Mouse (Mus musculus): ENCODE results near the gene Cldn14. TPM values are rescaled to one million over a fixed set of nuclear protein-coding genes. Genes with fewer than 3 reads are reported as not detected.

The Cldn14 gene
- total RNA-seq, 1 experiment: 0.36 TPM

- in situ Hi-C loops (cut with MboI; ENCODE audit: low sequenced_read_pairs in 2 of 2, unreplicated experiment in 2 of 2): no loop called here
- Histone ChIP-seq H3K36me3 (ENCODE audit: control insufficient read depth, insufficient read depth, low read length, poor library complexity, severe bottlenecking) (no peaks in the 10 kb centered on the region), H3K27ac (ENCODE audit: insufficient read depth, low read depth, low read length, poor library complexity, severe bottlenecking) (peak overlapping the region; percentile 65; the same call in 1 of the 2 replicates), H3K4me3 (ENCODE audit: insufficient read depth in 1 of 2, low read depth in 1 of 2, low read length in 2 of 2, poor library complexity in 1 of 2, severe bottlenecking in 1 of 2) (peak overlapping the region; percentile 15 to 71), H3K9me3 (ENCODE audit: control insufficient read depth, insufficient read depth, low read depth, low read length) (no peaks in the 10 kb centered on the region), H3K9ac (ENCODE audit: insufficient read depth, low read depth, low read length, poor library complexity, severe bottlenecking) (peak overlapping the region; percentile 73), H3K4me1 (ENCODE audit: control insufficient read depth in 2 of 2, insufficient read depth in 2 of 2, low read length in 2 of 2, poor library complexity in 1 of 2) (peaks cover 25 to 27% of the 10 kb centered on the region in 2 experiments)
- TF ChIP-seq ZNF384 (IDR thresholded peaks at IDR 0.05; ENCODE audit: low read depth, low read length) (peak; percentile 84), HCFC1 (IDR thresholded peaks at IDR 0.05; ENCODE audit: borderline replicate concordance, insufficient read depth, low read length) (no peak)
- DNase-seq (ENCODE audit: low read depth, low spot score): no peak
These were observed 2.6 kb upstream of the Cldn14 start for GRCm38 (mm10) chr16:94011224-94011623.

GRCm38 (mm10) chr16:94010633-94011032 lies 2.0 kb upstream of the Cldn14 start:
- Histone ChIP-seq H3K4me1 (ENCODE audit: control insufficient read depth in 2 of 2, insufficient read depth in 2 of 2, low read length in 2 of 2, poor library complexity in 1 of 2) (peaks cover 25 to 26% of the 10 kb centered on the region in 2 experiments), H3K9me3 (ENCODE audit: control insufficient read depth, insufficient read depth, low read depth, low read length) (no peaks in the 10 kb centered on the region), H3K36me3 (ENCODE audit: control insufficient read depth, insufficient read depth, low read length, poor library complexity, severe bottlenecking) (no peaks in the 10 kb centered on the region), H3K27ac (ENCODE audit: insufficient read depth, low read depth, low read length, poor library complexity, severe bottlenecking) (peak overlapping the region; percentile 65; the same call in 1 of the 2 replicates), H3K4me3 (ENCODE audit: insufficient read depth in 1 of 2, low read depth in 1 of 2, low read length in 2 of 2, poor library complexity in 1 of 2, severe bottlenecking in 1 of 2) (peak overlapping the region; percentile 15 to 71), H3K9ac (ENCODE audit: insufficient read depth, low read depth, low read length, poor library complexity, severe bottlenecking) (peak overlapping the region; percentile 73; the same call in 1 of the 2 replicates)
- TF ChIP-seq HCFC1 (IDR thresholded peaks at IDR 0.05; ENCODE audit: borderline replicate concordance, insufficient read depth, low read length) (no peak), CHD2 (IDR thresholded peaks at IDR 0.05; ENCODE audit: low read depth, low read length) (no peak), ZNF384 (IDR thresholded peaks at IDR 0.05; ENCODE audit: low read depth, low read length) (no peak), MAFK (IDR thresholded peaks at IDR 0.05; ENCODE audit: insufficient read depth, low read depth, low read length) (no peak), ZC3H11A (IDR thresholded peaks at IDR 0.05; ENCODE audit: borderline replicate concordance, low read depth, low read length) (no peak)
- in situ Hi-C loops (cut with MboI; ENCODE audit: low sequenced_read_pairs in 2 of 2, unreplicated experiment in 2 of 2): no loop called here
- peak; percentile 62 for DNase-seq (ENCODE audit: low read depth, low spot score)

GRCm38 (mm10) chr16:94010156-94010555 lies 1.5 kb upstream of the Cldn14 start:
- Histone ChIP-seq H3K9me3 (ENCODE audit: control insufficient read depth, insufficient read depth, low read depth, low read length) (no peaks in the 10 kb centered on the region), H3K4me1 (ENCODE audit: control insufficient read depth in 2 of 2, insufficient read depth in 2 of 2, low read length in 2 of 2, poor library complexity in 1 of 2) (peaks cover 24 to 25% of the 10 kb centered on the region in 2 experiments), H3K4me3 (ENCODE audit: insufficient read depth in 1 of 2, low read depth in 1 of 2, low read length in 2 of 2, poor library complexity in 1 of 2, severe bottlenecking in 1 of 2) (no peak overlapping the region), H3K9ac (ENCODE audit: insufficient read depth, low read depth, low read length, poor library complexity, severe bottlenecking) (peak overlapping the region; percentile 73; the same call in 1 of the 2 replicates), H3K36me3 (ENCODE audit: control insufficient read depth, insufficient read depth, low read length, poor library complexity, severe bottlenecking) (no peaks in the 10 kb centered on the region), H3K27ac (ENCODE audit: insufficient read depth, low read depth, low read length, poor library complexity, severe bottlenecking) (no peak overlapping the region)
- DNase-seq (ENCODE audit: low read depth, low spot score): no peak
- TF ChIP-seq CHD2 (IDR thresholded peaks at IDR 0.05; ENCODE audit: low read depth, low read length): no peak
- no peak for TF ChIP-seq ZNF384 (IDR thresholded peaks at IDR 0.05; ENCODE audit: low read depth, low read length)
- TF ChIP-seq MAFK (IDR thresholded peaks at IDR 0.05; ENCODE audit: insufficient read depth, low read depth, low read length): no peak
- no peak for TF ChIP-seq ZC3H11A (IDR thresholded peaks at IDR 0.05; ENCODE audit: borderline replicate concordance, low read depth, low read length)
- TF ChIP-seq HCFC1 (IDR thresholded peaks at IDR 0.05; ENCODE audit: borderline replicate concordance, insufficient read depth, low read length): no peak
- in situ Hi-C loops (cut with MboI; ENCODE audit: low sequenced_read_pairs in 2 of 2, unreplicated experiment in 2 of 2): no loop called here

GRCm38 (mm10) chr16:94009356-94009755 lies 719 bp upstream of the Cldn14 start:
- H3K9me3 ChIP-seq (ENCODE audit: control insufficient read depth, insufficient read depth, low read depth, low read length): no peaks in the 10 kb centered on the region
- H3K4me3 ChIP-seq (ENCODE audit: insufficient read depth in 1 of 2, low read depth in 1 of 2, low read length in 2 of 2, poor library complexity in 1 of 2, severe bottlenecking in 1 of 2): no peak overlapping the region
- no peaks in the 10 kb centered on the region for H3K36me3 ChIP-seq (ENCODE audit: control insufficient read depth, insufficient read depth, low read length, poor library complexity, severe bottlenecking)
- in situ Hi-C loops (cut with MboI; ENCODE audit: low sequenced_read_pairs in 2 of 2, unreplicated experiment in 2 of 2): no loop called here
- no peak overlapping the region for H3K27ac ChIP-seq (ENCODE audit: insufficient read depth, low read depth, low read length, poor library complexity, severe bottlenecking)
- no peak overlapping the region for H3K9ac ChIP-seq (ENCODE audit: insufficient read depth, low read depth, low read length, poor library complexity, severe bottlenecking)
- DNase-seq (ENCODE audit: low read depth, low spot score): no peak
- H3K4me1 ChIP-seq (ENCODE audit: control insufficient read depth in 2 of 2, insufficient read depth in 2 of 2, low read length in 2 of 2, poor library complexity in 1 of 2): peaks cover 23 to 24% of the 10 kb centered on the region in 2 experiments
- TF ChIP-seq ZNF384 (IDR thresholded peaks at IDR 0.05; ENCODE audit: low read depth, low read length) (no peak), HCFC1 (IDR thresholded peaks at IDR 0.05; ENCODE audit: borderline replicate concordance, insufficient read depth, low read length) (no peak), ZC3H11A (IDR thresholded peaks at IDR 0.05; ENCODE audit: borderline replicate concordance, low read depth, low read length) (no peak), MAFK (IDR thresholded peaks at IDR 0.05; ENCODE audit: insufficient read depth, low read depth, low read length) (no peak), CHD2 (IDR thresholded peaks at IDR 0.05; ENCODE audit: low read depth, low read length) (no peak)

Measured in ES-E14 (cell line).